Mouse (Mus musculus): Measurements from ENCODE around the gene Ubxn10.

- TF ChIP-seq CTCF (IDR thresholded peaks at IDR 0.05; ENCODE audit: control insufficient read depth, insufficient read depth, insufficient read length): no peak
- no peak for TF ChIP-seq USF1 (IDR thresholded peaks at IDR 0.05; ENCODE audit: low read depth)
- no peak for TF ChIP-seq MYOD1 (IDR thresholded peaks at IDR 0.05; ENCODE audit: control insufficient read depth, insufficient read length, low read depth)
- TF ChIP-seq MYOG (IDR thresholded peaks at IDR 0.05; ENCODE audit: control insufficient read depth, extremely low read depth, insufficient read length): no peak
These were observed 18.2 kb downstream of the Ubxn10 start for GRCm38 (mm10) chr4:138718586-138719263.

Data from C2C12 (cell line).